Mouse (Mus musculus): ENCODE data around the gene Car11.
A peak's percentile ranks its signal among the peaks of the same experiment; 100 is the strongest.

Car11 gene

DNA sequence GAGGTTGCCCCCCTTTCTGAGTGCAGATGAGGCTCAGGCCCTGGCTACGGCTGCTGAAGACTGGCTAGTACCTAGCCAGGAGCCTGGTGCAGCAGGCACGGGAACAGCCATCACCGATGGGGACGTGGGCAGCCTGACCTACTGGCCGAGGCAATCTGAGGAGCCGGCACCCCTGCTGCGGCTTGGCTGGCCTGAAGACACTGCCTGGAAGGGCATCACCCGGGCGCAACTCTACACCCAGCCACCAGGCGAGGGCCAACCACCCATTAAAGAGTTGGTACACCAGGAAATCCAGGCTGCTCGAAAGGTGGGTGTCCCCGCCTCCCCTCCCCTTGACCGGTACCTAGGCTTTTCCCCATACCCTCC, 22.7 kb downstream of the Car11 start:
- DNase-seq (ENCODE audit: low read depth, low spot score), result peak; percentile 19

GRCm38 (mm10) chr7:45723301-45723700, 23.7 kb downstream of the Car11 start:
- DNase-seq (ENCODE audit: low read depth, low spot score), result no peak

GRCm38 (mm10) chr7:45723781-45724180, 24.1 kb downstream of the Car11 start:
- DNase-seq (ENCODE audit: low read depth, low spot score), result no peak

DNA sequence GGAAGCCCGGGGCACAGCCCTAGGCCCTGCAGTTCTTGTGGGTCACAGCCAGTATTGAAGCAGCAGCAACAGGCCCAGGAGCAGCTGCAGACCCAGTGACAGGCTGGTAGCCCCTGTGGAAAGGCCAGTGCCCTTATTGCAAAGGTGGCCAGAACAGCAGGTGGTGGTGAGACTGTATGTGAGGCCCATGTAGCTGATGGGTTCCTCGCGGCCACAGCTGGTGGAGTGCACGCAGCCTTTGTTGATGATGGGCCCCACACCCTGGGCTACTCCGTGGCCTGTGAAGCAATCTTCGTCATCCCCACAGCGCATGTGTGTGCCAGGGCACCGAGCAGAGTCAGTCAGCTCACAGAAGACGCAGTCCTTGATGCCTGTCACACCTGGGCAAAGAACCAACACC, 25.5 kb downstream of the Car11 start:
- no peak for DNase-seq (ENCODE audit: low read depth, low spot score)

- no peak for DNase-seq (ENCODE audit: low read depth, low spot score)
These were observed 26.1 kb downstream of the Car11 start, which contains the start of gene Spaca4 for GRCm38 (mm10) chr7:45725713-45726112. Gene Spaca4, minus strand, starts transcription at chr7:45725813.

GRCm38 (mm10) chr7:45726419-45726818, 26.8 kb downstream of the Car11 start:
- no peak for DNase-seq (ENCODE audit: low read depth, low spot score)

GRCm38 (mm10) chr7:45727625-45728024, 28.0 kb downstream of the Car11 start:
- no peak for DNase-seq (ENCODE audit: low read depth, low spot score)

- DNase-seq (ENCODE audit: low read depth, low spot score), result peak; percentile 76
These were observed 31.2 kb downstream of the Car11 start for GRCm38 (mm10) chr7:45730727-45731431.

GRCm38 (mm10) chr7:45733477-45733876, 33.8 kb downstream of the Car11 start:
- no peak for DNase-seq (ENCODE audit: low read depth, low spot score)

DNA sequence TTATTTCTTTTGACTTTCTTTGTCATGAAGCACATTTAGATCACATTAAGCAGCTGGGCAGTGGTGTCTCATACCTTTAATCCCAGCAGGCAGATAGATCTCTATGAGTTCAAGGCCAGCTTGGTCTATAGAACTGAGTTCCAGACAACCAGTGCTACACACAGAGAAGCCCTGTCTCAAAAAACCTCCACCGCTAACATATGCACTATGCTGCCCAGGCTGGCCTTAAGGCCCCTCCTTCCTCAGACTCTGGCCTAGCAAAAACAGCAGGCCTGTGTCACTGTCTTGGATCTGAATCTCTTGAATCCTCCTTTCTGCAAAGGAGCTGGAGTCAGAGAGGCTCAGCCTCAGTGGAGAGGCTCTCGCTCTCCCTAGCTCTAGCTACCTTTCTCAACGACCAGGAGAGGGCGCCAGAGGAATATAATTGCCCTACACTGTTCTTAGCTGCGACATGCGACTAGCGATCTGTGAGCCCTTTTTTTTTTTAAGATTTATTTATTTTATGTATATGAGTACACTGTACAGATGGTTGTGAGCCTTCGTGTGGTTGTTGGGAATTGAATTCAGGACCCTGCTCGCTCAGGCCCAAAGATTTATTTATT, 39.6 kb downstream of the Car11 start:
- peak; percentile 86 for DNase-seq (ENCODE audit: low read depth, low spot score)

GRCm38 (mm10) chr7:45739820-45740219, 40.2 kb downstream of the Car11 start:
- DNase-seq (ENCODE audit: low read depth, low spot score), result no peak

GRCm38 (mm10) chr7:45741308-45741707, 41.7 kb downstream of the Car11 start:
- no peak for DNase-seq (ENCODE audit: low read depth, low spot score)

- DNase-seq (ENCODE audit: low read depth, low spot score), result no peak
These were observed 42.1 kb downstream of the Car11 start for GRCm38 (mm10) chr7:45741777-45742176.

GRCm38 (mm10) chr7:45742338-45742737, 42.7 kb downstream of the Car11 start:
- DNase-seq (ENCODE audit: low read depth, low spot score), result no peak

DNA sequence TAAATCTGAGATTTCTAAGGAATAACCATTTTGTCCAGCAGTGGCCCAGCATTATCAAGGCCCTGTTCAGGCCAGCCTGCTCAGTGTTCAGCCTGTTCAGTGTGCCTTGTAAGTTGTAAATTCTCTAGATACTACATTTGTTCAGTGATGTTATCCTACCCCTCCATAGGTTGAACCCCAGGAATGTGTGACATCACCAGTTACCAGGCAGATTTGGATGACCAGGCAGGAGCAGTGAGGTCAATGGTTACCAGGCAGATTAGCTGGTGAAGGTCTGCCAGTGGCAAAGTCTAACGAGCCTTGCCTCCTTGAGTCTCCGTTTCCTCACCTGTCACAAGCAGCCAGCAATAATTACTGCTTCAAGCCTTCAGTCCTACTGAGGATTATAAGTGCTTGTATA, 44.7 kb downstream of the Car11 start:
- peak; percentile 46 for DNase-seq (ENCODE audit: low read depth, low spot score)

GRCm38 (mm10) chr7:45746518-45746917, 46.9 kb downstream of the Car11 start:
- DNase-seq (ENCODE audit: low read depth, low spot score), result peak; percentile 36

DNA sequence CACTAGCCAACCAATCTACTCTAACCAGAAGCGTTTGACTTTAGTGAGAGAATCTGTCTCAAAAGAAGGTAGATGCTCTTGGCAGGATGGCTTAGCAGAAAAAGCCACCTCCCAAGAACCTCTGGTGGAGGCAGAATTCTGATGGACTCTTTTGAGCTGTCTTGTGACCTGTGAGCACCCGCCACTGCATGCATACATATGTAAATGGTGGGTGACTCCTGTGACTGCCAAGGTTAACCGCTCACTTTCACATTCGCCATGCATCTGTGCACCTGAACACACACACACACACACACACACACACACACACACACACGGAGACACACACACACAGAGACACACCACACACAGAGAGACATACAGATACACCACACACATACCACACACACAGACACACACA, 47.8 kb downstream of the Car11 start:
- DNase-seq (ENCODE audit: low read depth, low spot score), result no peak

- no peak for DNase-seq (ENCODE audit: low read depth, low spot score)
These were observed 48.5 kb downstream of the Car11 start for GRCm38 (mm10) chr7:45748110-45748509.

DNA sequence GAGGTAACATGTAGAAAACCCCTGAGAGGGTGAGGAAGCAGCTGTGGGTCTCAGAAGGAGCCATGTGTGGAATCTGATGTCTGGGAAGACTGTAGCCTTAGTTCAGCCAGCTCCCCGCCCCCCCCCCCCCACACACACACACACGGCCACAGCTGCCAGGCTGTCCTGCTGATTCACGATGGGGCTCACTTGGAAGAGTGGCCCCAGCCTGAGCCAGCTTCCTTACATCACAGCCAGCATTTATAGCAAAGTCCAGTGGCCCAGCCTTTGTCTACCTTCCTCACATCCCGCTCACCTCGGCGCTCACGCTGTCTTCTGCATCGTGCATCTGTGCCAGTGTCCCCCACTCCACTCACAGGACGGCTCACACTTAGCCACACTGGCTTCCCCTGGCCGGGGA, 49.8 kb downstream of the Car11 start:
- no peak for DNase-seq (ENCODE audit: low read depth, low spot score)

DNA sequence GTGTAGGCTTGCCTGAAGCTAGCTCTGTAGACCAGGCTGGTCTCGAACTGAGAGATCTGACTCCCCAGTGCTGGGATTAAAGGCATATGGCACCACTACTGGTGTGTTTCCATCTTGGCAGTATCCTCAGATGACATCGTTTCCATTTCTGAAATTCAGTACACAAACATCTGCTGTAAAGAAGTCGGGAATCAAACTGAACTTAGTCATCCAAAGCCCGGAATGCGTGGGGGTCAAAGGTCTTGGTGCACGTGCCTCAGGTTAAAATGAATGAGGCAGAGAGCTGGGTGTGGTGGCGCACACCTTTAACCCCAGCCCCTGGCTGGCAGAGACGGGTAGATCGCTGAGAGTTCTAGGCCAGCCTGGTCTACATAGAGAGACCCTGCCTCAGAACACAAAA, 50.5 kb downstream of the Car11 start:
- no peak for DNase-seq (ENCODE audit: low read depth, low spot score)
